Mouse (Mus musculus) adrenal gland, adult (tissue): Measurements from ENCODE around the gene Pik3c2a.
A peak's percentile ranks its signal among the peaks of the same experiment; 100 is the strongest.

ENCODE experiments used
- DNase-seq, 2 experiments: peaks; one replicate each; pipeline ENCODE4 v3.0.0; 2022 to 2023; ENCODE audit warnings: low spot score in 1 of 2; ENCODE audit not compliant: inconsistent age in 2 of 2

The Pik3c2a gene

DNA sequence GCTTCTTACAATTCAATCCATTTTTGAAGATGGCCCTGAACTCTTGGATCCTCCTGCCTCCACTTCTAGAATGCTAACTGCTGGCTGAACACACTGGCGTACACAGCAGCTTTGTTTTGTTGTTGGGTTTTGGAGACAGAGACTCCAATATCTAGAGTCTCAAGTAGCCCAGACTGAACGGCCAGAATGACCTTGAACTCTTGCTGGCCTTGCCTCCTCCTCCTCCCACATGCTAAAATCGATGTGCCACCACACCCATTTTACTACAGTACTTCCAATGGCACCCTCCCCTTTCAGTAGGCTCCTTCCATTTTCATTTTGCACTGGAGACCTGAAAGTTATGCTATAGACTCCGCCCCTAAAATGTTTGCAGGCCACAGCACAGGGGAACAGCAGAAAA is 142.1 kb downstream of the Pik3c2a start:
- no peak for DNase-seq

DNA sequence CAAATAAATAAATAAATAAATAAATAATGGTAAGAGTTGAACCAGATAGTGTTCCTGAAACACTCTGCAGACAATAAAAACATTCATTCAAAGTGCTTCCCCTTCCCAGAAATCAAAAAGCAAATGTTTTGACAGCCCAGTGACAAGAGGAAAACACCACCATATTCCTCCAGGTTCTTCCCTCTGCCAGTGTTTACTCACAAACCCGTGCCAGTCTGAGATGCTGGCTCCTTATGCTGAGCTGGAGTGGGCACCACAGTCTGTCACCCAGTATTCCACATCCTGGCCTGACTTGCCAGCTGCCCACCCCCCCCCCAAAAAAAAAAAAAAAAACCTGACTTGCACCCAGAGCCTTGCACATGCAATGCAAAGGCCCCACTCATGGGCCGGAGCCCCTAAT is 144.4 kb downstream of the Pik3c2a start:
- DNase-seq, result no peak

DNA sequence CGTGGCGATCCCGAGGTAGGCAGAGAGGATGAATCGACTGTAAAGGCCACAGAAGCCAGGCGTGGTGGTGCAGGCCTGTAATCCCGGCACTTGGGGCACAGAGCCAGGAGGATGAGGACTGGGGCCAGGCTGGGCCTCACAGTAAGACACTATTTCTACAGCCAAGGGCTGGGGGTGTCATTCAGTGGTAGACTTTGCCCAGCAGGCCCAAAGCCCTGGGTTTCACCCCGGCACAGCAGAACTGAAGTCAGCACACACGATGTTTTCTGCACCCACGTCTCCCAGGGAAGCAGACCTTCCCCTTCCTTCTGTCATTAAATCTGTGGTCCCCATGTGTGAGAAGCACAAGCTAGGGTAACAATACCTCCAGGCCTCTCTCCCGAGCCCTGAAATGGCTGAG is 144.9 kb downstream of the Pik3c2a start:
- no peak for DNase-seq

DNA sequence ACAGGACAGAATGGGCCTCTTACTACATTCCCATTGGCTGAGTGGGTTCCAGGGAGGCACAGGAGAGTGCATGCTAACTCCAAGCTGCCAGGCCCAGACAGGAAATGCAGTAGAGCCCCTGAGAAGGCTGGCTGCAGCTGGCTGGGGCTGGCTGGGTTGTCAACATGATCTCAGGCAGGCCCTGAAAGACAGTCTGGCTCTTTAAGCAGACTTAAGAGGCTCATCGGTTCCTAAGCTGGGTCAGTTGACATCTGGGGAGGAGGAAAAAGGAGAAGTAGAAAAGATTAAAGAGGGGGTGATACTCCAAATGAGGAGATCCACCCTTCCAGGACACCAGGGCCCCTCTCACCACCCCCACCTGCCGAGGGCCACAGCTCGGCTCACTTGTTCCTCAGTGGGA is 148.3 kb downstream of the Pik3c2a start:
- no peak for DNase-seq

DNA sequence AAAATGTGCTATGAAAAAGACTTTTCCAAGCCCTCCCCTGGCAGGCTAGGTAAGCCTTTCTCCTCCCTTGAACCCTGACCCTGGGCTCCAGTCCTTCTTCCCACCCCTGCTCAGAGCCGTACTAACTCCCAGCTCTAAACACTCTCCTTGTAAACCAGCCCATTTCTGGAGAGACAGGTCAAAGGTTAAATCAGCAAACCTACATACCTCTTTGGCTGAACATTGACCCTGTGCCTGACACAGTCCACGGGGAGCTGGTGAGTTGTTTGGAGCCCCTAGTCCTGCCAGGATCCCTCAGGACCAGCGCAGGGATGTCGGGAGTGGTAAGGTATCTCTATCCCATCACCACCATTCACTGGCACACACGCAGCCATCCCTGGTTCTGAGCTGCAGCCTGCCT is 150.9 kb downstream of the Pik3c2a start:
- DNase-seq, result no peak

DNA sequence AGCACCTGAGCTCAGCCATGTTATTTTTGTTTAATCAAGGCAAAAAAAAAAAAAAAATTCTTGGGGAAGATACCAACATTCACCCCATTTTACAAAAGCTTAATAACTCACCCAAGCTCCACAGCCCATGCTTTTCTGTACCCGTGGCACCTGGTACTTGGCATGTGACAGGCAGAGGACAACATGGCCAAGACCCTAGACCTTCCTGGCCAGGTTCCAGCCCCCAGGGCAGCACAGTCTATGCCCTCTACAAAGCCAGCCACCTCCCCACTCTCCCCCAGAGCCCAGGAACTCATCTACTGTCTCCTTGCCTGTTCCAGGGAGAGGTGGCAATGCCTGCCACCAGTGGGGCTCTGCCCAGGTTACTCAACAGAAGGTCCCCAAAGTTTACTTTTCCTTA is 152.7 kb downstream of the Pik3c2a start:
- no peak for DNase-seq

DNA sequence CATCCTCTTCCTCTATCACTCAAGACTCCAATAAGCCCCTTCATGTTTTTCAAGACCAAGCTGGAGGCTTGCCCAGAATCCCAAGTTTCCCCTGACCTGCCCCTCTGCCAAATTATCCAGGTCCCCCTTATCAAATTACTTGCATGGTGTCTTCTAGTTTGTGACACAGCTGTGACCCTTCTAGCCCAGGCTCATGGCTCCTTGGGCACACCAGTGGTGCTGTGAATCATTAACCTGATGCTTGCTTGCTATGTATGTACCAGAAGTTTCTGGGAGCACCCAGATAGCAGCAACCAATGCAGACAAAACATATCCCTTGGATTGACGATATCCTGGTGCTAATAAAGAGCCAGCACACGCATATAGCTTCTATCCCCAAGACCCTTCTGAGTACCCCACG is 154.3 kb downstream of the Pik3c2a start:
- no peak for DNase-seq

DNA sequence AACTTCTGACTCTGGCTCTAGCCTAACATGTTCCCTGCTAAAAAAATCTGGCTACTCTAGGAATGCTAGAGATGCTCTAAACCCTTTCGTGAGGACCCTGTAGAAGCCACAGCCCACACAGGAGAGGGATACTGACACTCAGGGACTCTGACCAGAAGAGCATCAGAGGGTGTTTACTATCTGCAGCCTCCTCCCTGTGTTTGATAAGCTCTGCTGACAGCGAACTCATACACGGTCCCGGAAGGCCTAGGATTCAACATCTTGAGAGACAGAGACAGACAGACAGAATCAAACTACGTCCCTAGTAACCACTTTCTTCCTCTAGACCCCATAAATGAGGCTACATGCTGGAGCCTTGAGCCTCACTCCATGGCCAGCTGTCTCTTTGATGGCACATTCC is 155.3 kb downstream of the Pik3c2a start:
- DNase-seq, result peak in 1 of 2 experiments; percentile 64
